In the genomic region with DNA sequence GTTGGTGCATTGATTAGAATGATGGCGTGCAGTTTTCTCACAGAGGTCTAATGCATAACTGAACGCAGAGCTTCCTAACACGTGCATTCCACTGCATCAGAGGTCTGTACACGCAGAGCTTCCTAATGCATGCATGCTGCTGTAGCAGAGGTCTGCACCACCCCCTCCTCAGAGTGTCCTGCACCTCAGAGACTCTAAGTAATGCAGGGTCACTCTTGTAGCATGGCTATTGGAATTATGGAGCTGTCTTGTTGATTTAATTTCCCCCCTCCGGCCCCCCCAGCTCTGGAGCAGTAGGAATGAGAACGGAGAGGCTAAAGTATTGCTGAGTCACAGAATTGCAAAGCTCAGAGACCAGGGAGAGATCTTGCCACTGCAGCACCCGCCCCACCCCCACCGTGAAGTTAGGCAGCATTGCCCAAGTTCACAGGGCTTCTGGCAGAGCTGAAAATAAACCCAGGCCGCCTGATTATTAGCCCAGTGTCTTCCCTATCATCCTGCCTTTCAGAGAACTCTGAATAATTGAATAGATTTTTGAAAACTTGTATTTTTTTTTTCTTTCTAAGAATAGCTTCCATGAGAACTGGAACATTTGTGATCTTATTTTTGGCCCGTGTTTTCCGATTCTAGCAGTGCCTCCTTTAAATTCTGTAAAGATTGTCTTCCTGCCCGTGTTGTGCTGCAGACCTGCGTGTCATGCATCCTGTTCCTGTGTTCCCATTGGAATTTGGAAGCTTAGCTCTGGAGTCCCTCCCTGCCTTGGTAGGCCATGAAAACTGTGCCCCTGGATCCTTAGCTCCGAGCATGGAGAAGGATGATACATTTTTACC, we compare ENCODE assay signal across 8 mouse cellular contexts. TPM values are rescaled to one million over a fixed set of nuclear protein-coding genes. Genes with fewer than 3 reads are reported as not detected.
DNase-seq lines count a peak whose midpoint lies in the region; ATAC-seq and TF ChIP-seq lines count a peak whose summit lies in the region.

No protein-coding gene starts in this region.

- no peak for TF ChIP-seq POLR2A in cortical plate, adult 2 months (IDR thresholded peaks at IDR 0.05; ENCODE audit: extremely low read depth, insufficient read depth, low read length)

- peaks cover 30% of the 10 kb centered on the region for H3K4me1 ChIP-seq in cortical plate, adult 2 months (ENCODE audit: control insufficient read depth, insufficient read depth, low read length)
- H3K4me1 ChIP-seq in hindbrain, postnatal 0 days (ENCODE audit: insufficient read depth, low read length) = peaks cover 32% of the 10 kb centered on the region
- H3K4me1 ChIP-seq in midbrain, embryonic 16.5 days (ENCODE audit: control insufficient read depth, insufficient read depth, low read length) = peaks cover 30% of the 10 kb centered on the region

- H3K9me3 ChIP-seq in hindbrain, postnatal 0 days (ENCODE audit: low read length) = no peaks in the 10 kb centered on the region
- no peaks in the 10 kb centered on the region for H3K9me3 ChIP-seq in midbrain, embryonic 16.5 days (replicated peaks; ENCODE audit: control insufficient read depth, low read length, poor library complexity, severe bottlenecking)

- no peak for TF ChIP-seq CTCF in cortical plate, adult 2 months (IDR thresholded peaks at IDR 0.05; ENCODE audit: extremely low read depth, insufficient read depth, low read length)
- TF ChIP-seq CTCF in hindbrain, postnatal 0 days (IDR thresholded peaks at IDR 0.05; ENCODE audit: low read depth) = no peak

- H3K4me2 ChIP-seq in hindbrain, postnatal 0 days (ENCODE audit: low read depth, low read length) = peak overlapping the region; percentile 43
- peak overlapping the region; percentile 43 for H3K4me2 ChIP-seq in midbrain, embryonic 16.5 days (ENCODE audit: low read length)

- H3K27me3 ChIP-seq in hindbrain, postnatal 0 days (ENCODE audit: insufficient read depth, low read length) = no peaks in the 10 kb centered on the region
- no peaks in the 10 kb centered on the region for H3K27me3 ChIP-seq in midbrain, embryonic 16.5 days (ENCODE audit: control insufficient read depth, insufficient read depth, low read depth, low read length)

- peak; percentile 37 to 48 for DNase-seq in urinary bladder, adult 18-20 months (ENCODE audit: low spot score in 2 of 2)
- no peak for DNase-seq in urinary bladder, postnatal 4 days (ENCODE audit: low spot score in 2 of 2)
- DNase-seq in gastrocnemius, postnatal 10 days = peak; percentile 54
- peak; percentile 54 for DNase-seq in hindbrain, postnatal 0 days (ENCODE audit: low spot score)
- peak; percentile 84 for DNase-seq in liver
- no peak for DNase-seq in T-cell, adult 2 months (ENCODE audit: low spot score)

- 13% methylated on average over 14 of the region's 14 CpGs for WGBS in hindbrain, postnatal 0 days
- WGBS in midbrain, embryonic 16.5 days = 13% methylated on average over 14 of the region's 14 CpGs

- peak overlapping the region; percentile 96 for H3K27ac ChIP-seq in cortical plate, adult 2 months (ENCODE audit: insufficient read depth, low read length)
- peak overlapping the region; percentile 78 for H3K27ac ChIP-seq in hindbrain, postnatal 0 days
- H3K27ac ChIP-seq in midbrain, embryonic 16.5 days (ENCODE audit: low read length) = peak overlapping the region; percentile 77

- ATAC-seq in hindbrain, postnatal 0 days = peak; percentile 76
- ATAC-seq in midbrain, embryonic 16.5 days = peak; percentile 83

- H3K36me3 ChIP-seq in hindbrain, postnatal 0 days (ENCODE audit: insufficient read depth, low read length) = no peaks in the 10 kb centered on the region
- H3K36me3 ChIP-seq in midbrain, embryonic 16.5 days (ENCODE audit: control insufficient read depth, insufficient read depth, low read length) = no peaks in the 10 kb centered on the region

- H3K9ac ChIP-seq in hindbrain, postnatal 0 days (replicated peaks; ENCODE audit: low read length) = 0 out of 2 replicates have a peak overlapping the region, but pooled peaks have one; percentile 3
- peak overlapping the region; percentile 44; the same call in 1 of the 2 replicates for H3K9ac ChIP-seq in midbrain, embryonic 16.5 days (ENCODE audit: low read depth, low read length)

- H3K4me3 ChIP-seq in cortical plate, adult 2 months (ENCODE audit: insufficient read depth, low read length) = no peak overlapping the region
- H3K4me3 ChIP-seq in hindbrain, postnatal 0 days (ENCODE audit: low read length) = no peak overlapping the region
- no peak overlapping the region for H3K4me3 ChIP-seq in midbrain, embryonic 16.5 days (ENCODE audit: low read depth, low read length)

RNA-seq across cellular contexts. Expression of a gene that starts 12.6 kb away (rescaled TPM):
- polyA plus RNA-seq in cortical plate, adult 2 months (2012; rRNA removed) = 197 and 198 TPM in 2 replicates
- total RNA-seq in gastrocnemius, postnatal 10 days (2021) = 10 to 100 TPM; 57.0 to 59.6 TPM
- total RNA-seq in hindbrain, postnatal 0 days (2014; rRNA removed) = 65.0 and 73.9 TPM in 2 replicates
- polyA plus RNA-seq in hindbrain, postnatal 0 days (2015; fragmentation: Nextera tagmentation; extraction: Ambion mirVana) = 11.7 and 13.3 TPM in 2 replicates
- 12.4 and 16.2 TPM in 2 replicates for polyA plus RNA-seq in midbrain, embryonic 16.5 days (2015; fragmentation: Nextera tagmentation; extraction: Ambion mirVana)

RNA-seq across cellular contexts. Expression of a gene that starts 39.7 kb away (rescaled TPM):
- 114 and 121 TPM in 2 replicates for polyA plus RNA-seq in cortical plate, adult 2 months (2012; rRNA removed)
- total RNA-seq in gastrocnemius, postnatal 10 days (2021) = 10 to 100 TPM; 94.7 to 96.4 TPM
- total RNA-seq in hindbrain, postnatal 0 days (2014; rRNA removed) = 81.8 and 93.6 TPM in 2 replicates
- polyA plus RNA-seq in hindbrain, postnatal 0 days (2015; fragmentation: Nextera tagmentation; extraction: Ambion mirVana) = 232 and 238 TPM in 2 replicates
- polyA plus RNA-seq in midbrain, embryonic 16.5 days (2015; fragmentation: Nextera tagmentation; extraction: Ambion mirVana) = 220 and 238 TPM in 2 replicates

Comparison
In these comparisons a context has a peak if more than half of its experiments do, and no peak if none do; other contexts are left out.
1. DNase-seq: peak in urinary bladder, adult 18-20 months (2 of 2), gastrocnemius, postnatal 10 days (single experiment), hindbrain, postnatal 0 days (single experiment) and liver (single experiment); none in urinary bladder, postnatal 4 days (0 of 2) and T-cell, adult 2 months (single experiment).
2. RNA of a gene that starts 12.6 kb away (polyA plus RNA-seq): 197 to 198 TPM in cortical plate, adult 2 months; 11.7 to 13.3 TPM in hindbrain, postnatal 0 days and 12.4 to 16.2 TPM in midbrain, embryonic 16.5 days; every median in the first group is over 10 times any median in the second.
3. Peak in every context shown above with its lines, with median percentiles within 50 percentile points of each other: H3K27ac ChIP-seq.